Comparison of ENCODE assay signal across 9 mouse cellular contexts in the genomic region with DNA sequence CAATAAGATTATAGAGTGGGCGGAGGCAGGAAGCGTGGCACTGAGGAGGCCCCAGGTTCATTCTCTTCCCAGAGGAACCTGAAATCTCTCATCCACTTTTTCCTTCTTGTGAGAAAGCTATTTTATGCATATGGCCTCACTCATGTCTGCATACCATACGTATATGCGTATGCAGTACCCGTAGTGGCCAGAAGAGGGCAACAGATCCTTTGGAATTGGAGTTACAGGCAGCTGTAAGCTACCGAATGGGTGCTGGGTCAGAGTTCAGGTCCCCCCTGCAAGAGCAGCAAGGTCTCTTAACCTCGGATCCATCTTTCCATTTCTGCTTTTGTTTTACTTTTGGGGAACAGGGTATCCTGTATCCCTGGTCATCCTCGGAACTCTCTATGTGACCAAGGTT. TPM values are rescaled to one million over a fixed set of nuclear protein-coding genes. Genes with fewer than 3 reads are reported as not detected.
A peak's percentile ranks its signal among the peaks of the same experiment; 100 is the strongest.
DNase-seq lines count a peak whose midpoint lies in the region; ATAC-seq and TF ChIP-seq lines count a peak whose summit lies in the region.
"Had no signal": no experiment of that assay in that cellular context is flagged by ENCODE, and none has a peak within 500 bp of the region (broad histone marks: within the 10 kb centered on the region; RNA-seq: fewer than 3 reads in every experiment).

No protein-coding gene starts in this region.

- H3K9me3 ChIP-seq in hindbrain, embryonic 11.5 days (ENCODE audit: control insufficient read depth, low read length) = no peaks in the 10 kb centered on the region
- no peaks in the 10 kb centered on the region for H3K9me3 ChIP-seq in hindbrain, embryonic 16.5 days (ENCODE audit: control insufficient read depth, low read length)
- H3K9me3 ChIP-seq in G1E (replicated peaks) = no peaks in the 10 kb centered on the region
- no peaks in the 10 kb centered on the region for H3K9me3 ChIP-seq in heart, embryonic 11.5 days (replicated peaks; ENCODE audit: control insufficient read depth, low read length)
- H3K9me3 ChIP-seq: lung, embryonic 15.5 days had no signal

- H3K4me1 ChIP-seq in hindbrain, embryonic 11.5 days (replicated peaks; ENCODE audit: control insufficient read depth, insufficient read depth, low read length) = no peaks in the 10 kb centered on the region
- no peaks in the 10 kb centered on the region for H3K4me1 ChIP-seq in hindbrain, embryonic 16.5 days (ENCODE audit: control insufficient read depth, insufficient read depth, low read depth, low read length)
- H3K4me1 ChIP-seq in G1E (ENCODE audit: insufficient read depth, low read depth, low read length) = peaks cover 60% of the 10 kb centered on the region
- H3K4me1 ChIP-seq in heart, embryonic 11.5 days (ENCODE audit: control insufficient read depth, insufficient read depth, low read length) = 0 out of 2 replicates have a peak, but pooled peaks cover 2% of the 10 kb centered on the region
- H3K4me1 ChIP-seq: lung, embryonic 15.5 days had no signal

- no peaks in the 10 kb centered on the region for H3K36me3 ChIP-seq in hindbrain, embryonic 11.5 days (ENCODE audit: control insufficient read depth, insufficient read depth, low read length)
- H3K36me3 ChIP-seq in hindbrain, embryonic 16.5 days (ENCODE audit: control insufficient read depth, insufficient read depth, low read length) = no peaks in the 10 kb centered on the region
- no peaks in the 10 kb centered on the region for H3K36me3 ChIP-seq in G1E (replicated peaks)
- H3K36me3 ChIP-seq in heart, embryonic 11.5 days (ENCODE audit: control insufficient read depth, insufficient read depth, low read length) = no peaks in the 10 kb centered on the region
- H3K36me3 ChIP-seq: lung, embryonic 15.5 days had no signal

- peak; percentile 98 for TF ChIP-seq CTCF in G1E (IDR thresholded peaks at IDR 0.05; ENCODE audit: low read depth, low read length)

- H3K4me3 ChIP-seq in hindbrain, embryonic 11.5 days (ENCODE audit: low read depth, low read length) = no peak overlapping the region
- H3K4me3 ChIP-seq in hindbrain, embryonic 16.5 days (ENCODE audit: low read length) = no peak overlapping the region
- H3K4me3 ChIP-seq in G1E (ENCODE audit: low read depth, low read length) = no peak overlapping the region
- no peak overlapping the region for H3K4me3 ChIP-seq in heart, embryonic 11.5 days (ENCODE audit: low read depth, low read length)
- H3K4me3 ChIP-seq: lung, embryonic 15.5 days had no signal

- DNase-seq in hindbrain, embryonic 11.5 days (ENCODE audit: low spot score) = peak; percentile 63
- peak; percentile 79 for DNase-seq in A20 (ENCODE audit: low read depth, low spot score)
- no peak for DNase-seq in G1E (ENCODE audit: low spot score)
- peak; percentile 45 for DNase-seq in cerebellum, adult 9-11 months
- peak; percentile 77 to 80 for DNase-seq in kidney, postnatal 4 days
- peak; percentile 32 for DNase-seq in retina, adult 2 months (ENCODE audit: low read depth, low spot score)

- H3K4me2 ChIP-seq in hindbrain, embryonic 11.5 days (replicated peaks; ENCODE audit: low read depth, low read length) = no peak overlapping the region
- no peak overlapping the region for H3K4me2 ChIP-seq in hindbrain, embryonic 16.5 days (ENCODE audit: low read length)
- H3K4me2 ChIP-seq in heart, embryonic 11.5 days = no peak overlapping the region
- H3K4me2 ChIP-seq: lung, embryonic 15.5 days had no signal

- H3K27me3 ChIP-seq in hindbrain, embryonic 11.5 days (ENCODE audit: control insufficient read depth, insufficient read depth, low read length) = no peaks in the 10 kb centered on the region
- H3K27me3 ChIP-seq in hindbrain, embryonic 16.5 days (replicated peaks; ENCODE audit: control insufficient read depth, insufficient read depth, low read length) = no peaks in the 10 kb centered on the region
- H3K27me3 ChIP-seq in G1E (ENCODE audit: insufficient read depth, low read length) = peaks cover 3% of the 10 kb centered on the region; the same call in 1 of the 2 replicates
- no peaks in the 10 kb centered on the region for H3K27me3 ChIP-seq in heart, embryonic 11.5 days (ENCODE audit: control insufficient read depth, insufficient read depth, low read length)
- H3K27me3 ChIP-seq: lung, embryonic 15.5 days had no signal

- no peak overlapping the region for H3K27ac ChIP-seq in hindbrain, embryonic 11.5 days (ENCODE audit: low read depth, low read length)
- H3K27ac ChIP-seq in hindbrain, embryonic 16.5 days (ENCODE audit: low read depth, low read length) = no peak overlapping the region
- no peak overlapping the region for H3K27ac ChIP-seq in heart, embryonic 11.5 days (ENCODE audit: low read depth, low read length)
- H3K27ac ChIP-seq: lung, embryonic 15.5 days had no signal

- H3K9ac ChIP-seq in hindbrain, embryonic 11.5 days (ENCODE audit: low read depth, low read length) = no peak overlapping the region
- H3K9ac ChIP-seq in hindbrain, embryonic 16.5 days (ENCODE audit: low read depth, low read length) = no peak overlapping the region
- H3K9ac ChIP-seq in heart, embryonic 11.5 days (ENCODE audit: low read depth, low read length) = no peak overlapping the region
- H3K9ac ChIP-seq: lung, embryonic 15.5 days had no signal

- ATAC-seq in hindbrain, embryonic 11.5 days (ENCODE audit: low FRiP score) = no peak
- ATAC-seq in hindbrain, embryonic 16.5 days = no peak
- no peak for ATAC-seq in G1E (ENCODE audit: extremely low read depth, insufficient number of reproducible peaks, low FRiP score, poor library complexity, severe bottlenecking)
- no peak for ATAC-seq in heart, embryonic 11.5 days (replicated peaks; ENCODE audit: insufficient number of reproducible peaks, low FRiP score, low TSS enrichment)

- 65% methylated on average over 8 of the region's 8 CpGs for WGBS in hindbrain, embryonic 11.5 days
- 76% methylated on average over 8 of the region's 8 CpGs for WGBS in hindbrain, embryonic 16.5 days
- 69% methylated on average over 8 of the region's 8 CpGs for WGBS in heart, embryonic 11.5 days (ENCODE audit: insufficient replicate concordance)

RNA-seq across cellular contexts. Expression of a gene that starts 45.7 kb away (rescaled TPM):
- polyA plus RNA-seq in hindbrain, embryonic 11.5 days (2014; fragmentation: Nextera tagmentation; extraction: Ambion mirVana) = 14.8 and 15.2 TPM in 2 replicates
- 9.3 and 11.1 TPM in 2 replicates for polyA plus RNA-seq in hindbrain, embryonic 16.5 days (2015; fragmentation: Nextera tagmentation; extraction: Ambion mirVana)
- total RNA-seq in G1E (2014; fragmentation: Nextera tagmentation) = 13.2 and 19.4 TPM in 2 replicates
- 13.5 and 16.3 TPM in 2 replicates for total RNA-seq in G1E (2017)
- 6.3 and 8.7 TPM in 2 replicates for polyA plus RNA-seq in G1E (2012)
- polyA plus RNA-seq in heart, embryonic 11.5 days (2014; fragmentation: Nextera tagmentation; extraction: Ambion mirVana) = 18.0 and 19.3 TPM in 2 replicates
